Mouse (Mus musculus) kidney, embryonic 15.5 days (tissue): Measurements from ENCODE around the gene Cox17. TPM values are rescaled to one million over a fixed set of nuclear protein-coding genes. Genes with fewer than 3 reads are reported as not detected.
A peak's percentile ranks its signal among the peaks of the same experiment; 100 is the strongest.

Experiments used
- ATAC-seq: fragments of 200-750 bp; cut with Nextera tagmentation; replicated peaks from 2 replicates; pipeline ENCODE4 v1.8.0; 2017; ENCODE audit warnings: moderate TSS enrichment; ENCODE audit not compliant: low FRiP score
- H3K27ac ChIP-seq: fragments of 300-500 bp; sonication (generic); 2 replicates; pipeline ENCODE4 v1.5.1; 2015; ENCODE audit warnings: mild to moderate bottlenecking, inconsistent platforms
- H3K27me3 ChIP-seq: fragments of 300-500 bp; sonication (generic); 2 replicates; pipeline ENCODE4 v1.6.1; 2015; ENCODE audit warnings: inconsistent platforms
- H3K36me3 ChIP-seq: fragments of 300-500 bp; sonication (generic); 2 replicates; pipeline ENCODE4 v1.6.1; 2015; ENCODE audit warnings: inconsistent platforms
- H3K4me1 ChIP-seq: fragments of 300-500 bp; sonication (generic); 2 replicates; pipeline ENCODE4 v1.6.1; 2015; ENCODE audit warnings: inconsistent platforms
- H3K4me2 ChIP-seq: fragments of 300-500 bp; sonication (generic); 2 replicates; pipeline ENCODE4 v1.6.1; 2015; ENCODE audit warnings: moderate library complexity, mild to moderate bottlenecking, inconsistent platforms
- H3K4me3 ChIP-seq: fragments of 300-500 bp; sonication (generic); replicated peaks from 2 replicates; pipeline ENCODE4 v1.5.1; 2015; ENCODE audit warnings: mild to moderate bottlenecking, inconsistent platforms
- H3K9ac ChIP-seq: fragments of 300-500 bp; sonication (generic); 2 replicates; pipeline ENCODE4 v1.6.1; 2015; ENCODE audit warnings: mild to moderate bottlenecking, inconsistent platforms
- H3K9me3 ChIP-seq: fragments of 300-500 bp; sonication (generic); replicated peaks from 2 replicates; pipeline ENCODE4 v1.6.1; 2016; ENCODE audit warnings: inconsistent platforms
- WGBS: fragments of 180-500 bp; shearing (Covaris S2); methylation state at CpG from one replicate; pipeline ENCODE4 v1.1.7; 2015; ENCODE audit warnings: mixed read lengths; 5-methylcytosine and 5-hydroxymethylcytosine counted together
- polyA plus RNA-seq: library from polyadenylated mRNA; unstranded; fragments of >200 nt; fragmentation: Nextera tagmentation; extraction: Ambion mirVana; gene quantifications from 2 replicates; pipeline ENCODE4 v1.2.1, GENCODE M21; 2015

Cox17 gene
- polyA plus RNA-seq, 1 experiment from 2014 or later = 167 TPM

GRCm38 (mm10) chr16:38387389-38387788 lies 40.6 kb downstream of the Cox17 start:
- ATAC-seq = no peak
- Histone ChIP-seq H3K9ac (no peak overlapping the region), H3K27me3 (no peaks in the 10 kb centered on the region), H3K9me3 (no peaks in the 10 kb centered on the region), H3K4me3 (no peak overlapping the region), H3K27ac (no peak overlapping the region), H3K4me1 (peaks cover 5% of the 10 kb centered on the region; the same call in 1 of the 2 replicates), H3K4me2 (no peak overlapping the region), H3K36me3 (no peaks in the 10 kb centered on the region)
- 90% methylated on average over 6 of the region's 6 CpGs for WGBS

GRCm38 (mm10) chr16:38388757-38389156 lies 42.0 kb downstream of the Cox17 start:
- no peak for ATAC-seq
- H3K27me3 ChIP-seq = no peaks in the 10 kb centered on the region
- H3K9me3 ChIP-seq = no peaks in the 10 kb centered on the region
- 74% methylated on average over 6 of the region's 6 CpGs for WGBS
- no peaks in the 10 kb centered on the region for H3K36me3 ChIP-seq
- H3K27ac ChIP-seq = no peak overlapping the region
- H3K9ac ChIP-seq = no peak overlapping the region
- H3K4me2 ChIP-seq = no peak overlapping the region
- H3K4me1 ChIP-seq = peaks cover 7% of the 10 kb centered on the region; the same call in 1 of the 2 replicates
- H3K4me3 ChIP-seq = no peak overlapping the region

GRCm38 (mm10) chr16:38389284-38389893 lies 42.6 kb downstream of the Cox17 start:
- Histone ChIP-seq H3K4me3 (no peak overlapping the region), H3K9ac (no peak overlapping the region), H3K36me3 (no peaks in the 10 kb centered on the region), H3K4me2 (no peak overlapping the region), H3K27me3 (no peaks in the 10 kb centered on the region), H3K27ac (no peak overlapping the region), H3K9me3 (no peaks in the 10 kb centered on the region), H3K4me1 (peaks cover 7% of the 10 kb centered on the region; the same call in 1 of the 2 replicates)
- WGBS = 53% methylated on average over 8 of the region's 8 CpGs
- ATAC-seq = no peak

- WGBS = 89% methylated on average over 7 of the region's 7 CpGs
- no peak overlapping the region for H3K9ac ChIP-seq
- no peaks in the 10 kb centered on the region for H3K9me3 ChIP-seq
- H3K36me3 ChIP-seq = no peaks in the 10 kb centered on the region
- no peaks in the 10 kb centered on the region for H3K27me3 ChIP-seq
- H3K4me3 ChIP-seq = no peak overlapping the region
- peaks cover 7% of the 10 kb centered on the region; the same call in 1 of the 2 replicates for H3K4me1 ChIP-seq
- no peak overlapping the region for H3K27ac ChIP-seq
- H3K4me2 ChIP-seq = no peak overlapping the region
- ATAC-seq = no peak
Observed at GRCm38 (mm10) chr16:38390322-38390721, 43.5 kb downstream of the Cox17 start.

- WGBS = 67% methylated on average over 23 of the region's 23 CpGs
- H3K4me3 ChIP-seq = no peak overlapping the region
- H3K36me3 ChIP-seq = no peaks in the 10 kb centered on the region
- peak overlapping the region; percentile 23; the same call in 1 of the 2 replicates for H3K4me2 ChIP-seq
- H3K9me3 ChIP-seq = no peaks in the 10 kb centered on the region
- peaks cover 15% of the 10 kb centered on the region for H3K4me1 ChIP-seq
- H3K9ac ChIP-seq = no peak overlapping the region
- 0 out of 2 replicates have a peak, but pooled peaks cover 2% of the 10 kb centered on the region for H3K27me3 ChIP-seq
- no peak overlapping the region for H3K27ac ChIP-seq
- peak; percentile 49; the same call in 1 of the 2 replicates for ATAC-seq
Observed at GRCm38 (mm10) chr16:38392126-38392894, 45.5 kb downstream of the Cox17 start.

- no peak for ATAC-seq
- 89% methylated on average over 8 of the region's 8 CpGs for WGBS
- H3K27ac ChIP-seq = no peak overlapping the region
- 0 out of 2 replicates have a peak, but pooled peaks cover 4% of the 10 kb centered on the region for H3K27me3 ChIP-seq
- H3K4me1 ChIP-seq = peaks cover 18% of the 10 kb centered on the region
- no peaks in the 10 kb centered on the region for H3K36me3 ChIP-seq
- H3K9ac ChIP-seq = no peak overlapping the region
- no peak overlapping the region for H3K4me2 ChIP-seq
- no peaks in the 10 kb centered on the region for H3K9me3 ChIP-seq
- no peak overlapping the region for H3K4me3 ChIP-seq
Observed at GRCm38 (mm10) chr16:38394191-38394618, 47.4 kb downstream of the Cox17 start.

GRCm38 (mm10) chr16:38395060-38395730 lies 48.4 kb downstream of the Cox17 start:
- H3K4me1 ChIP-seq = peaks cover 28% of the 10 kb centered on the region
- no peak overlapping the region for H3K4me3 ChIP-seq
- H3K4me2 ChIP-seq = no peak overlapping the region
- 0 out of 2 replicates have a peak, but pooled peaks cover 4% of the 10 kb centered on the region for H3K27me3 ChIP-seq
- H3K9me3 ChIP-seq = no peaks in the 10 kb centered on the region
- ATAC-seq = no peak
- no peak overlapping the region for H3K27ac ChIP-seq
- no peak overlapping the region for H3K9ac ChIP-seq
- H3K36me3 ChIP-seq = no peaks in the 10 kb centered on the region
- WGBS = 67% methylated on average over 6 of the region's 6 CpGs

- Histone ChIP-seq H3K36me3 (no peaks in the 10 kb centered on the region), H3K4me2 (0 out of 2 replicates have a peak overlapping the region, but pooled peaks have one; percentile 20), H3K27ac (peak overlapping the region; percentile 27; the same call in 1 of the 2 replicates), H3K4me1 (peaks cover 32% of the 10 kb centered on the region), H3K27me3 (0 out of 2 replicates have a peak, but pooled peaks cover 4% of the 10 kb centered on the region), H3K4me3 (no peak overlapping the region), H3K9me3 (no peaks in the 10 kb centered on the region), H3K9ac (no peak overlapping the region)
- WGBS = 40% methylated on average over 13 of the region's 13 CpGs
- no peak for ATAC-seq
Observed at GRCm38 (mm10) chr16:38396155-38396554, 49.4 kb downstream of the Cox17 start.

- ATAC-seq = 0 out of 2 replicates have a peak, but pooled peaks have one; percentile 24
- Histone ChIP-seq H3K27me3 (0 out of 2 replicates have a peak, but pooled peaks cover 4% of the 10 kb centered on the region), H3K4me1 (peaks cover 25% of the 10 kb centered on the region), H3K4me3 (no peak overlapping the region), H3K27ac (no peak overlapping the region), H3K4me2 (no peak overlapping the region), H3K9me3 (no peaks in the 10 kb centered on the region), H3K9ac (no peak overlapping the region), H3K36me3 (no peaks in the 10 kb centered on the region)
- 83% methylated on average over 6 of the region's 6 CpGs for WGBS
Observed at GRCm38 (mm10) chr16:38398266-38398665, 51.5 kb downstream of the Cox17 start.

GRCm38 (mm10) chr16:38399076-38399475 lies 52.3 kb downstream of the Cox17 start:
- H3K27ac ChIP-seq = peak overlapping the region; percentile 81
- peak; percentile 8; the same call in 1 of the 2 replicates for ATAC-seq
- WGBS = 64% methylated on average over 3 of the region's 3 CpGs

GRCm38 (mm10) chr16:38399531-38400231 lies 52.9 kb downstream of the Cox17 start:
- H3K4me3 ChIP-seq = peak overlapping the region; percentile 25
- H3K9ac ChIP-seq = peak overlapping the region; percentile 19; the same call in 1 of the 2 replicates
- no peaks in the 10 kb centered on the region for H3K36me3 ChIP-seq
- H3K27me3 ChIP-seq = 0 out of 2 replicates have a peak, but pooled peaks cover 4% of the 10 kb centered on the region
- H3K4me2 ChIP-seq = peak overlapping the region; percentile 61
- ATAC-seq = peak; percentile 91
- no peaks in the 10 kb centered on the region for H3K9me3 ChIP-seq
- peaks cover 25% of the 10 kb centered on the region for H3K4me1 ChIP-seq
- WGBS = 5% methylated on average over 17 of the region's 17 CpGs
- H3K27ac ChIP-seq = peak overlapping the region; percentile 81

More at GRCm38 (mm10) chr16:38399076-38399475, 52.3 kb downstream of the Cox17 start:
- Histone ChIP-seq H3K4me2 (peak overlapping the region; percentile 61), H3K36me3 (no peaks in the 10 kb centered on the region), H3K27me3 (0 out of 2 replicates have a peak, but pooled peaks cover 4% of the 10 kb centered on the region), H3K4me3 (0 out of 2 replicates have a peak overlapping the region, but pooled peaks have one; percentile 25), H3K9me3 (no peaks in the 10 kb centered on the region), H3K9ac (no peak overlapping the region), H3K4me1 (peaks cover 25% of the 10 kb centered on the region)
